Mouse (Mus musculus) heart, postnatal 0 days (tissue): ENCODE measurements around the gene Gnmt. TPM values are rescaled to one million over a fixed set of nuclear protein-coding genes. Genes with fewer than 3 reads are reported as not detected.

Experiments
- ATAC-seq: fragments of 200-750 bp; cut with Nextera tagmentation; 2 replicates; pipeline ENCODE4 v1.8.0; 2017; ENCODE audit warnings: low read depth, moderate number of reproducible peaks, moderate library complexity; ENCODE audit not compliant: insufficient read depth
- DNase-seq: peaks from one replicate; pipeline ENCODE4 v3.0.0-alpha.2; 2016; ENCODE audit warnings: low spot score
- H3K27ac ChIP-seq: fragments of 300-500 bp; sonication (generic); 2 replicates; pipeline ENCODE4 v1.5.1; 2014; ENCODE audit warnings: low read depth, mild to moderate bottlenecking
- H3K27me3 ChIP-seq: fragments of 300-500 bp; sonication (generic); 2 replicates; pipeline ENCODE4 v1.6.1; 2014; ENCODE audit warnings: low read length, mixed read lengths; ENCODE audit not compliant: control insufficient read depth, insufficient read depth
- H3K36me3 ChIP-seq: fragments of 300-500 bp; sonication (generic); replicated peaks from 2 replicates; pipeline ENCODE4 v1.6.1; 2014; ENCODE audit warnings: low read length, mixed read lengths; ENCODE audit not compliant: control insufficient read depth, insufficient read depth
- H3K4me1 ChIP-seq: fragments of 300-500 bp; sonication (generic); 2 replicates; pipeline ENCODE4 v1.6.1; 2014; ENCODE audit warnings: antibody characterized with exemption; ENCODE audit not compliant: control insufficient read depth, insufficient read depth
- H3K4me2 ChIP-seq: fragments of 300-500 bp; sonication (generic); 2 replicates; pipeline ENCODE4 v1.6.1; 2014; ENCODE audit warnings: low read depth, mild to moderate bottlenecking, low read length, moderate library complexity
- H3K4me3 ChIP-seq: fragments of 300-500 bp; sonication (generic); 2 replicates; pipeline ENCODE4 v1.5.1; 2014; ENCODE audit warnings: low read depth, low read length
- H3K9ac ChIP-seq: fragments of 300-500 bp; sonication (generic); replicated peaks from 2 replicates; pipeline ENCODE4 v1.6.1; 2014; ENCODE audit warnings: low read depth, low read length, mixed read lengths
- H3K9me3 ChIP-seq: fragments of 300-500 bp; sonication (generic); replicated peaks from 2 replicates; pipeline ENCODE4 v1.6.1; 2016; ENCODE audit warnings: low read length; ENCODE audit not compliant: control insufficient read depth
- CTCF ChIP-seq: IDR thresholded peaks from 2 replicates; pipeline ENCODE4 v1.5.1; 2016; ENCODE audit warnings: antibody characterized with exemption, control low read depth, low read depth
- EP300 ChIP-seq: IDR thresholded peaks from 2 replicates; pipeline ENCODE4 v1.6.1; 2016; ENCODE audit warnings: antibody characterized with exemption, low read depth
- WGBS: fragments of 180-500 bp; shearing (Covaris S2); extraction: QIAGEN DNeasy Blood & Tissue Kit; methylation state at CpG from one replicate; pipeline ENCODE4 v1.1.7; 2014; 5-methylcytosine and 5-hydroxymethylcytosine counted together
- polyA plus RNA-seq: library from polyadenylated mRNA; unstranded; fragments of >200 nt; fragmentation: Nextera tagmentation; extraction: Ambion mirVana; gene quantifications from 2 replicates; pipeline ENCODE4 v1.2.1, GENCODE M21; 2015
- total RNA-seq: library from RNA; depleted of rRNA; stranded (reverse); fragments of >200 nt; gene quantifications from 2 replicates; pipeline ENCODE4 v1.2.3, GENCODE M21; 2014; ENCODE audit warnings: low replicate concordance

Gene Gnmt
- total and polyA plus RNA-seq, 2 experiments from 2014 or later = 2.7 to 2.8 TPM

DNA sequence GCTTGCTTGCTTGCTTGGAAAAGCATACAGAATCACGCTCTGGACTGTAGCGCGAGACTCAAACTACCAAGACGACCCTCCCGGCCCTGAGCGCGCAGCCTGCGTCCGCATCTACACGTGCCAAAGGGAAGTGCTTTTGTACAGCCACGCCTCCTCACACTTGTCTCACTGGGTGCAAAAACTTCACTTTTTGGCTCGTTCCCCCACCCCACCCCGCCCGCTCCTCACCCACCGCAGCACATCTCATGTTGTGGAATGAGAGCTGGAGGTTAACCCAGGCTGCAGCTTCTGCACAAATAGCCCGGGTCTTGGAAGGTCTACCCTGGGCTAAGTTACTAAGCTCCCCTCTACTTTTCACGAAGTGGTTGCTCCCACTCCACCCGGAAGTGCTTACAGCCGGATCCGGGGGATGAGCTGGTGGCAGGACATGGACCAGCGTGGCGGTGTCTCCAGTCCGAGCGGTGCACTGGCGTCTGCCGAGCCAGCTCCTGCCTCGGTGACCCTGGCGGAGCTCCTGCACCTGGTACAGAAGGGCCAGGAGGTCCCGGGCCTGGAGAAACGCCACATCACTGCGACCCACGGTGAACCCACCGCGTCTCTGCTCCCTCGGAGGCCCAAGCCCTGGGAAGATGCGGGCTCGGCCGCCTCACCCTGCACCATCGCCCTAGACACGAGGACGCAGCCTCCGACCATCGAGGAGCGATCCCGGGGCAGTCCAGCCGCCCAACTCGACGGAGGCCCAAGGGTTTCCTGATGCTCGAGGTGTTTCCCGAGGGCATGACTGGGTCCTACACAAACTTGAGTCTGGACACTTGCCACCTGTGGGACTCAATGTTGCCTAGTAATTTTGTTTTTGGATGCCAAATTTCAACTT lies 43.7 kb upstream of the Gnmt start, which contains the start of gene 2310039H08Rik:
Gene 2310039H08Rik, plus strand, starts transcription at position 232 of the 874 bp plus-strand sequence.
- peak; percentile 91 for ATAC-seq
- no peaks in the 10 kb centered on the region for H3K27me3 ChIP-seq
- peak within 1 kb of the TSS; percentile 88 for H3K27ac ChIP-seq
- H3K36me3 ChIP-seq = peaks cover 33% of the 10 kb centered on the region
- H3K4me3 ChIP-seq = peak within 1 kb of the TSS; percentile 97
- H3K4me2 ChIP-seq = peak within 1 kb of the TSS; percentile 97
- DNase-seq = peak; percentile 86
- H3K9me3 ChIP-seq = no peaks in the 10 kb centered on the region
- WGBS = under 1% methylated on average over 50 of the region's 50 CpGs
- TF ChIP-seq EP300 (peak; percentile 3; the same call in 1 of the 2 replicates), CTCF (no peak)
- H3K9ac ChIP-seq = peak within 1 kb of the TSS; percentile 77
- H3K4me1 ChIP-seq = no peaks in the 10 kb centered on the region

GRCm38 (mm10) chr17:46772038-46772403 lies 43.1 kb upstream of the Gnmt start:
- TF ChIP-seq CTCF = no peak
- peak; percentile 12; the same call in 1 of the 2 replicates for TF ChIP-seq EP300
- 7% methylated on average over 5 of the region's 5 CpGs for WGBS
- peak; percentile 24; the same call in 1 of the 2 replicates for ATAC-seq

GRCm38 (mm10) chr17:46771616-46772015 lies 42.6 kb upstream of the Gnmt start:
- H3K9me3 ChIP-seq = no peaks in the 10 kb centered on the region
- ATAC-seq = no peak
- peak overlapping the region; percentile 88; the same call in 1 of the 2 replicates for H3K27ac ChIP-seq
- peak overlapping the region; percentile 97 for H3K4me2 ChIP-seq
- TF ChIP-seq EP300 (no peak), CTCF (no peak)
- H3K27me3 ChIP-seq = no peaks in the 10 kb centered on the region
- no peak for DNase-seq
- H3K4me3 ChIP-seq = peak overlapping the region; percentile 97; the same call in 1 of the 2 replicates
- H3K36me3 ChIP-seq = peaks cover 23% of the 10 kb centered on the region
- H3K4me1 ChIP-seq = no peaks in the 10 kb centered on the region
- 58% methylated on average over 17 of the region's 17 CpGs for WGBS
- no peak overlapping the region for H3K9ac ChIP-seq

More at GRCm38 (mm10) chr17:46772038-46772403, 43.1 kb upstream of the Gnmt start:
- no peaks in the 10 kb centered on the region for H3K9me3 ChIP-seq
- peak overlapping the region; percentile 88 for H3K27ac ChIP-seq
- H3K4me2 ChIP-seq = peak overlapping the region; percentile 97
- H3K9ac ChIP-seq = peak overlapping the region; percentile 77; the same call in 1 of the 2 replicates
- no peaks in the 10 kb centered on the region for H3K4me1 ChIP-seq
- no peaks in the 10 kb centered on the region for H3K27me3 ChIP-seq
- peak overlapping the region; percentile 97 for H3K4me3 ChIP-seq
- peaks cover 26% of the 10 kb centered on the region for H3K36me3 ChIP-seq
- no peak for DNase-seq

DNA sequence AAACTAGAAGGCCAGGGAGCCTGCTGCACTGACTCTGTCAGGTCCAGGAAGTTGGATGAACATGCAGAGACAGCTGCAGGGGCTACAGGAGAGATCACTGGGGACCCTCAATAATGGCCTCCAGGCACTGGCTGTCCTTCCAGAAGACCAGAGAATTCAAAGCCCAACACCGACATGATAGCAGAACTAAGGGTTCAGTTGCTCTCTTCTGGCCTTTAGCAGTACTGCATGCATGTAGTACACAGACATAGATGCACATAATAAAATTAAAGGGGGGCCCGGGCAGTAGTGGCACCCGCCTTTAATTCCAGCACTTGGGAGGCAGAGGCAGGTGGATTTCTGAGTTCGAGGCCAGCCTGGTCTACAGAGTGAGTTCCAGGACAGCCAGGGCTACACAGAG lies 42.1 kb upstream of the Gnmt start:
- Histone ChIP-seq H3K27ac (no peak overlapping the region), H3K9me3 (no peaks in the 10 kb centered on the region), H3K27me3 (no peaks in the 10 kb centered on the region), H3K4me2 (no peak overlapping the region), H3K4me3 (no peak overlapping the region), H3K36me3 (peaks cover 17% of the 10 kb centered on the region), H3K9ac (no peak overlapping the region), H3K4me1 (no peaks in the 10 kb centered on the region)
- 86% methylated on average over 4 of the region's 4 CpGs for WGBS
- no peak for TF ChIP-seq EP300
- TF ChIP-seq CTCF = peak; percentile 24
- DNase-seq = no peak
- ATAC-seq = no peak

- Histone ChIP-seq H3K36me3 (peaks cover 12% of the 10 kb centered on the region), H3K9ac (no peak overlapping the region), H3K27ac (no peak overlapping the region), H3K27me3 (no peaks in the 10 kb centered on the region), H3K9me3 (no peaks in the 10 kb centered on the region), H3K4me3 (no peak overlapping the region), H3K4me2 (no peak overlapping the region), H3K4me1 (no peaks in the 10 kb centered on the region)
- DNase-seq (no peak), ATAC-seq (no peak)
- TF ChIP-seq CTCF = no peak
- WGBS = 86% methylated on average over 11 of the region's 11 CpGs
These were observed 41.6 kb upstream of the Gnmt start for GRCm38 (mm10) chr17:46770546-46770945.
